8 mouse cellular contexts compared by ENCODE assay signal in the genomic region with DNA sequence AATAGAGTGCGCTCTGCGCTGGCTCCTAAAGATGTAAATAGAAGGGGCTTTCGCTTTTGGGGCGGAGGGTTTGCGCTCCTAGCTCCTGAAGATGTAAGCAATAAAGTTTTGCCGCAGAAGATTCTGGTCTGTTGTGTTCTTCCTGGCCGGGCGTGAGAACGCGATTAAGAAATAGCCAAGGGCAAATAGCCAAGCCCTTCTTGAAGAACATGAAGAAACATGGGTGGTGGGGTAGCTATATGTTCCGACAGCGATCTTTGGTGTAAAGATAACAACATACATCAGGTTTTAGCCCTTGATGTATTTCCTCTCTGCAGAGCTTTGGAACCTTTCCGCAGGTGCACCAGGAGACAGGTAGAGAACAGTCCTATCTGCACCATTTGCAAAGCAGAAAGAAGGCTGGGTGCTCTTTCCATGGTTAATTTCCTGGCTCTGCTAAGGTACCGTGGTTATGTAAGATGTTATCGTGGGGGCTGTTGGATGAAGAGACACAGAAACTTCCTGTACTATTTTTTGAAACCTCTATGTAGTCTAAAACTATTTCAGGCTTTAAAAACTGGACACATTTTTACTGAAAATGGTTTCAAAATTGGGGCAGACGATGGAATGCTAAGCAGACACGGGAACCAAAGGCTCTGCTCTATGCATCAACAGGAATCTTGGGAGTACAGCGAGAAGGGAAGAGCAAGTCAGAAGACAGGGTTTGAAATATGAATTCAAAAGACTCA. TPM values are rescaled to one million over a fixed set of nuclear protein-coding genes. Genes with fewer than 3 reads are reported as not detected.
DNase-seq lines count a peak whose midpoint lies in the region; ATAC-seq lines count a peak whose summit lies in the region.

No protein-coding gene starts in this region.

- no peaks in the 10 kb centered on the region for H3K9me3 ChIP-seq in embryonic facial prominence, embryonic 14.5 days (ENCODE audit: control insufficient read depth, low read length)
- no peaks in the 10 kb centered on the region for H3K9me3 ChIP-seq in intestine, embryonic 16.5 days (ENCODE audit: control insufficient read depth, low read length)
- H3K9me3 ChIP-seq in neural tube, embryonic 15.5 days (replicated peaks): no peaks in the 10 kb centered on the region

- peak overlapping the region; percentile 78 for H3K4me2 ChIP-seq in embryonic facial prominence, embryonic 14.5 days (ENCODE audit: low read depth, low read length)
- H3K4me2 ChIP-seq in intestine, embryonic 16.5 days (ENCODE audit: low read depth, low read length): peak overlapping the region; percentile 74
- peak overlapping the region; percentile 64 for H3K4me2 ChIP-seq in neural tube, embryonic 15.5 days

- no peaks in the 10 kb centered on the region for H3K36me3 ChIP-seq in embryonic facial prominence, embryonic 14.5 days (ENCODE audit: control insufficient read depth, insufficient read depth, low read length)
- H3K36me3 ChIP-seq in intestine, embryonic 16.5 days (ENCODE audit: control insufficient read depth, insufficient read depth, low read length): no peaks in the 10 kb centered on the region
- no peaks in the 10 kb centered on the region for H3K36me3 ChIP-seq in neural tube, embryonic 15.5 days

- H3K27ac ChIP-seq in embryonic facial prominence, embryonic 14.5 days (replicated peaks; ENCODE audit: low read depth, low read length): no peak overlapping the region
- H3K27ac ChIP-seq in intestine, embryonic 16.5 days (ENCODE audit: low read length): no peak overlapping the region
- peak overlapping the region; percentile 64 for H3K27ac ChIP-seq in neural tube, embryonic 15.5 days (replicated peaks)

- peak overlapping the region; percentile 63 for H3K9ac ChIP-seq in embryonic facial prominence, embryonic 14.5 days (ENCODE audit: low read depth, low read length)
- peak overlapping the region; percentile 62 for H3K9ac ChIP-seq in intestine, embryonic 16.5 days (ENCODE audit: low read depth, low read length)
- peak overlapping the region; percentile 36 for H3K9ac ChIP-seq in neural tube, embryonic 15.5 days (replicated peaks)

- 35% methylated on average over 18 of the region's 18 CpGs for WGBS in embryonic facial prominence, embryonic 14.5 days
- 28% methylated on average over 18 of the region's 18 CpGs for WGBS in intestine, embryonic 16.5 days
- WGBS in neural tube, embryonic 15.5 days: 36% methylated on average over 18 of the region's 18 CpGs

- H3K4me1 ChIP-seq in embryonic facial prominence, embryonic 14.5 days (ENCODE audit: control insufficient read depth, insufficient read depth, low read length): peaks cover 21% of the 10 kb centered on the region; the same call in 1 of the 2 replicates
- peaks cover 18% of the 10 kb centered on the region for H3K4me1 ChIP-seq in intestine, embryonic 16.5 days (ENCODE audit: control insufficient read depth, insufficient read depth, low read length)
- H3K4me1 ChIP-seq in neural tube, embryonic 15.5 days: peaks cover 35% of the 10 kb centered on the region

- DNase-seq in left cerebral cortex, postnatal 14 days (ENCODE audit: low spot score in 2 of 2): peak; percentile 45 to 60
- DNase-seq in left cerebral cortex, postnatal 4 days: no peak
- no peak for DNase-seq in embryonic facial prominence, embryonic 14.5 days (ENCODE audit: low spot score)
- no peak for DNase-seq in MN1 (ENCODE audit: low spot score)
- no peak for DNase-seq in gastrocnemius, postnatal 10 days
- DNase-seq in c-Kit-positive CD71-positive TER-119-positive erythroid progenitor cells, embryonic 14.5 days (ENCODE audit: low spot score): no peak

- intact Hi-C loops in left cerebral cortex, postnatal 14 days (cut with DNase I): no loop called here
- intact Hi-C loops in left cerebral cortex, postnatal 4 days (cut with DNase I): no loop called here

- peaks cover 39% of the 10 kb centered on the region for H3K27me3 ChIP-seq in embryonic facial prominence, embryonic 14.5 days (replicated peaks; ENCODE audit: control insufficient read depth, insufficient read depth, low read length)
- peaks cover 30% of the 10 kb centered on the region for H3K27me3 ChIP-seq in intestine, embryonic 16.5 days (replicated peaks; ENCODE audit: control insufficient read depth, insufficient read depth, low read length)
- H3K27me3 ChIP-seq in neural tube, embryonic 15.5 days (replicated peaks): 0 out of 2 replicates have a peak, but pooled peaks cover 4% of the 10 kb centered on the region

- no peak for ATAC-seq in embryonic facial prominence, embryonic 14.5 days (ENCODE audit: low read depth)
- ATAC-seq in intestine, embryonic 16.5 days: no peak
- ATAC-seq in neural tube, embryonic 15.5 days (ENCODE audit: low FRiP score): no peak

- H3K4me3 ChIP-seq in embryonic facial prominence, embryonic 14.5 days (ENCODE audit: low read depth, low read length): peak overlapping the region; percentile 46
- H3K4me3 ChIP-seq in intestine, embryonic 16.5 days (ENCODE audit: low read length): peak overlapping the region; percentile 49
- peak overlapping the region; percentile 44 for H3K4me3 ChIP-seq in neural tube, embryonic 15.5 days (replicated peaks)

RNA-seq across cellular contexts. Expression of gene Rab6b, which starts 2.5 kb away (rescaled TPM):
- 100 to 1,000 TPM; 657 to 676 TPM for total RNA-seq in left cerebral cortex, postnatal 14 days (2021)
- 100 to 1,000 TPM; 331 to 380 TPM for total RNA-seq in left cerebral cortex, postnatal 4 days (2021)
- 7.3 and 8.3 TPM in 2 replicates for polyA plus RNA-seq in embryonic facial prominence, embryonic 14.5 days (2014; fragmentation: Nextera tagmentation; extraction: Ambion mirVana)
- polyA plus RNA-seq in intestine, embryonic 16.5 days (2015; fragmentation: Nextera tagmentation; extraction: Ambion mirVana): 4.5 TPM in 2 replicates
- 105 and 117 TPM in 2 replicates for polyA plus RNA-seq in neural tube, embryonic 15.5 days (2015; fragmentation: Nextera tagmentation; extraction: Ambion mirVana)
- 1 to 10 TPM; 1.2 to 1.9 TPM for total RNA-seq in gastrocnemius, postnatal 10 days (2021)

Comparison
In these comparisons a context has a peak if more than half of its experiments do, and no peak if none do; other contexts are left out.
1. DNase-seq: peak in left cerebral cortex, postnatal 14 days (2 of 2); none in left cerebral cortex, postnatal 4 days (single experiment), embryonic facial prominence, embryonic 14.5 days (single experiment), MN1 (single experiment), gastrocnemius, postnatal 10 days (single experiment) and c-Kit-positive CD71-positive TER-119-positive erythroid progenitor cells, embryonic 14.5 days (single experiment).
2. RNA of gene Rab6b, which starts 2.5 kb away (total RNA-seq): 657 to 676 TPM in left cerebral cortex, postnatal 14 days and 331 to 380 TPM in left cerebral cortex, postnatal 4 days; 1.2 to 1.9 TPM in gastrocnemius, postnatal 10 days; every median in the first group is over 100 times any median in the second.
3. Peak in every context shown above with its lines, with median percentiles within 50 percentile points of each other: H3K4me2 ChIP-seq, H3K4me3 ChIP-seq and H3K9ac ChIP-seq.